Mouse (Mus musculus) intestine, postnatal 0 days (tissue): ENCODE measurements around the gene Mast1. TPM values are rescaled to one million over a fixed set of nuclear protein-coding genes. Genes with fewer than 3 reads are reported as not detected.

ENCODE experiments used
- ATAC-seq: fragments of 200-750 bp; cut with Nextera tagmentation; 2 replicates; pipeline ENCODE4 v1.8.0; 2017; ENCODE audit warnings: mild to moderate bottlenecking, moderate TSS enrichment, moderate library complexity
- H3K27ac ChIP-seq: fragments of 300-500 bp; sonication (generic); 2 replicates; pipeline ENCODE4 v1.5.1; 2014; ENCODE audit warnings: mild to moderate bottlenecking, low read depth, low read length, moderate library complexity
- H3K27me3 ChIP-seq: fragments of 300-500 bp; sonication (generic); replicated peaks from 2 replicates; pipeline ENCODE4 v1.6.1; 2014; ENCODE audit warnings: low read length, mixed read lengths; ENCODE audit not compliant: control insufficient read depth, insufficient read depth
- H3K36me3 ChIP-seq: fragments of 300-500 bp; sonication (generic); 2 replicates; pipeline ENCODE4 v1.6.1; 2014; ENCODE audit warnings: mild to moderate bottlenecking, moderate library complexity; ENCODE audit not compliant: control insufficient read depth, insufficient read depth
- H3K4me1 ChIP-seq: fragments of 300-500 bp; sonication (generic); replicated peaks from 2 replicates; pipeline ENCODE4 v1.6.1; 2014; ENCODE audit warnings: antibody characterized with exemption, low read length, mixed read lengths; ENCODE audit not compliant: control insufficient read depth, insufficient read depth
- H3K4me2 ChIP-seq: fragments of 300-500 bp; sonication (generic); replicated peaks from 2 replicates; pipeline ENCODE4 v1.6.1; 2014; ENCODE audit warnings: low read depth, mild to moderate bottlenecking, moderate library complexity
- H3K4me3 ChIP-seq: fragments of 300-500 bp; sonication (generic); 2 replicates; pipeline ENCODE4 v1.5.1; 2014; ENCODE audit warnings: low read depth, low read length
- H3K9ac ChIP-seq: fragments of 300-500 bp; sonication (generic); 2 replicates; pipeline ENCODE4 v1.6.1; 2014; ENCODE audit warnings: mild to moderate bottlenecking, low read depth, low read length
- H3K9me3 ChIP-seq: fragments of 300-500 bp; sonication (generic); 2 replicates; pipeline ENCODE4 v1.6.1; 2016; ENCODE audit warnings: mixed run types; ENCODE audit not compliant: control insufficient read depth
- CTCF ChIP-seq: sonication (generic); IDR thresholded peaks from 2 replicates; pipeline ENCODE4 v1.5.1; 2016; ENCODE audit warnings: low read depth, mild to moderate bottlenecking, control low read depth, antibody characterized with exemption, moderate library complexity
- WGBS: fragments of 180-500 bp; shearing (Covaris S2); extraction: QIAGEN DNeasy Blood & Tissue Kit; methylation state at CpG from one replicate; pipeline ENCODE4 v1.1.7; 2014; 5-methylcytosine and 5-hydroxymethylcytosine counted together
- polyA plus RNA-seq: library from polyadenylated mRNA; unstranded; fragments of >200 nt; fragmentation: Nextera tagmentation; extraction: Ambion mirVana; gene quantifications from 2 replicates; pipeline ENCODE4 v1.2.1, GENCODE M21; 2015

Mast1 gene
- polyA plus RNA-seq, 1 experiment from 2014 or later, result 1.1 TPM

- Histone ChIP-seq H3K36me3 (peaks cover 27% of the 10 kb centered on the region), H3K9ac (no peak overlapping the region), H3K9me3 (no peaks in the 10 kb centered on the region), H3K4me1 (0 out of 2 replicates have a peak, but pooled peaks cover 2% of the 10 kb centered on the region), H3K27ac (no peak overlapping the region), H3K4me2 (no peak overlapping the region), H3K4me3 (no peak overlapping the region), H3K27me3 (no peaks in the 10 kb centered on the region)
- peak; percentile 96 for TF ChIP-seq CTCF
- no peak for ATAC-seq
- 55% methylated on average over 4 of the region's 4 CpGs for WGBS
Measured at GRCm38 (mm10) chr8:84973803-84974542, 36.8 kb upstream of the Mast1 start.

GRCm38 (mm10) chr8:84973079-84973478, 35.9 kb upstream of the Mast1 start:
- no peak for TF ChIP-seq CTCF
- no peak for ATAC-seq
- no peak overlapping the region for H3K4me2 ChIP-seq
- H3K4me3 ChIP-seq, result no peak overlapping the region
- H3K27me3 ChIP-seq, result no peaks in the 10 kb centered on the region
- no peak overlapping the region for H3K27ac ChIP-seq
- H3K36me3 ChIP-seq, result peaks cover 27% of the 10 kb centered on the region
- H3K9me3 ChIP-seq, result no peaks in the 10 kb centered on the region
- H3K9ac ChIP-seq, result no peak overlapping the region
- no peaks in the 10 kb centered on the region for H3K4me1 ChIP-seq
- WGBS, result 79% methylated on average over 1 of the region's 1 CpGs

GRCm38 (mm10) chr8:84970913-84971312, 33.8 kb upstream of the Mast1 start:
- Histone ChIP-seq H3K4me2 (peak overlapping the region; percentile 74; the same call in 1 of the 2 replicates), H3K9me3 (no peaks in the 10 kb centered on the region), H3K36me3 (peaks cover 27% of the 10 kb centered on the region), H3K27me3 (no peaks in the 10 kb centered on the region), H3K27ac (no peak overlapping the region), H3K4me1 (0 out of 2 replicates have a peak, but pooled peaks cover 6% of the 10 kb centered on the region), H3K9ac (no peak overlapping the region), H3K4me3 (no peak overlapping the region)
- no peak for ATAC-seq
- 44% methylated on average over 5 of the region's 5 CpGs for WGBS
- no peak for TF ChIP-seq CTCF

GRCm38 (mm10) chr8:84970135-84970790, 33.1 kb upstream of the Mast1 start:
- ATAC-seq, result no peak
- Histone ChIP-seq H3K27ac (no peak overlapping the region), H3K4me3 (peak overlapping the region; percentile 64), H3K36me3 (peaks cover 27% of the 10 kb centered on the region), H3K4me1 (0 out of 2 replicates have a peak, but pooled peaks cover 6% of the 10 kb centered on the region), H3K9ac (peak overlapping the region; percentile 81), H3K9me3 (no peaks in the 10 kb centered on the region), H3K27me3 (no peaks in the 10 kb centered on the region), H3K4me2 (peak overlapping the region; percentile 74)
- 5% methylated on average over 21 of the region's 21 CpGs for WGBS
- no peak for TF ChIP-seq CTCF

- peaks cover 27% of the 10 kb centered on the region for H3K36me3 ChIP-seq
- H3K27me3 ChIP-seq, result no peaks in the 10 kb centered on the region
- H3K9ac ChIP-seq, result peak within 1 kb of the TSS; percentile 81
- H3K27ac ChIP-seq, result peak within 1 kb of the TSS; percentile 87
- under 1% methylated on average over 54 of the region's 56 CpGs for WGBS
- peak; percentile 66 for ATAC-seq
- H3K4me2 ChIP-seq, result peak within 1 kb of the TSS; percentile 74
- peak within 1 kb of the TSS; percentile 64 for H3K4me3 ChIP-seq
- 0 out of 2 replicates have a peak, but pooled peaks have one; percentile 5 for TF ChIP-seq CTCF
- no peaks in the 10 kb centered on the region for H3K9me3 ChIP-seq
- H3K4me1 ChIP-seq, result peaks cover 6% of the 10 kb centered on the region; the same call in 1 of the 2 replicates
Measured at GRCm38 (mm10) chr8:84969241-84970134, 32.3 kb upstream of the Mast1 start, which contains the start of the genes Gm49661, Prdx2 and Rnaseh2a. Gene Gm49661 (minus strand): TSS chr8:84969433. Gene Prdx2 (plus strand): TSS chr8:84969587. Gene Rnaseh2a (minus strand): TSS chr8:84969767.
